Mouse (Mus musculus) megakaryocyte, embryonic 14.5 days (primary cell): ENCODE data around the gene 1700030J22Rik.

ENCODE experiments used
- FLI1 ChIP-seq: IDR thresholded peaks from 2 replicates; pipeline ENCODE4 v1.6.1; 2012; ENCODE audit warnings: low read length, inconsistent platforms, mixed read lengths
- GATA1 ChIP-seq: IDR thresholded peaks from 3 replicates; pipeline ENCODE4 v1.6.1; 2012; ENCODE audit warnings: mixed read lengths, low read length, inconsistent platforms, borderline replicate concordance

DNA sequence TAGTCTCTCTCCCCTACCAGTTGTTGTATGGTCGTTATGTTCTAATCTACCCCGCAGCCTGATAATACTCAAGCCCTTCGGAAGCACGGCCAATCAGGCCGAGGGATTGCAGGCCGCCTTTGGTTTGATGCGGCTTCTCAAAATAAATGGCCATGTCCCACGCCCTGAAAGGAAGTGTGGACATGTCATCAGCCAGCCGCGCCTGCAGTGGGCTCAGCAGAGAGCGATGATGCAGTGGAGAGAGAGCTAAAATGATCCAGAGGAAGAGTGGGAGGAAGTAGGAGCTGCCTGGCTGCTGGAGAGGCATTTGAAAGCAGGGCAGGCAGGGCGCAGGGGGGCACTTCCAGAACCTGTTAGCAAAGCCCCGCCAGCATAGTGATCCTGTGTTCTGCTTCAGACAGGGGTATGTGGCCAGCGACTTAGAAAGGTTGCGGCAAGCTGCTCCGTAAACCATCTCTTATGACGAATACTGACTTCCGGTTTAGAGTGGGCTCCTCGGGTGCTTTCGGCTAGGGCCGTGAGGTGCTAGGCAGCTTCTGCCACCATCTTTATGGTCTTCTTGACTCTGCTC is 32.4 kb downstream of the 1700030J22Rik start:
- TF ChIP-seq FLI1 (no peak), GATA1 (no peak)
